Mouse (Mus musculus) adipocyte (in vitro differentiated cells): ENCODE results near the gene Gm1113.

Experiments used
- DNase-seq: peaks from one replicate; pipeline ENCODE4 v3.0.0-alpha.2; 2016; ENCODE audit warnings: low spot score

The Gm1113 gene

GRCm38 (mm10) chr9:35518169-35518568 is at the start of gene Gm1113:
Gm1113 (minus strand) TSS chr9:35518269.
- no peak for DNase-seq

GRCm38 (mm10) chr9:35564536-35565240 is 46.6 kb upstream of the Gm1113 start:
- no peak for DNase-seq

GRCm38 (mm10) chr9:35561583-35561982 is 43.5 kb upstream of the Gm1113 start:
- no peak for DNase-seq

DNA sequence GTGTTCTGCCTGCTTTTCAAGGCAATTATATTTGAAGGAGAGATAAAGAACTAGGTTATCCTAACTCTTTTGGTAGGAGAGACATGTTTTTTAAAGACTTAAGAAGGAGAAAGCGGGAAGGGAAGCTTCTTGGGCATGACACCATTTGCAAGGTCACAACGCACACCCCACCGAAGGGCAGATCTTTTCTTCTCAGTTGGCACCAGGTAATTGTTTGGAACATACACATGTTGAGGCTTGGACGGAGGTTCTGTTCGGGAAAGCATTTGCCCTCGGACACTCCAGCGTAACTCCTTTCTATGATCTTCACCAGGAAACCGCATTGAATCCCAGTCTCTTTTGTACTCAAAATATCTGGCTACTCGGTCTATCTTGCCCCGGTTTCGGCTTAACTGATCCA is 43.0 kb upstream of the Gm1113 start:
- no peak for DNase-seq

DNA sequence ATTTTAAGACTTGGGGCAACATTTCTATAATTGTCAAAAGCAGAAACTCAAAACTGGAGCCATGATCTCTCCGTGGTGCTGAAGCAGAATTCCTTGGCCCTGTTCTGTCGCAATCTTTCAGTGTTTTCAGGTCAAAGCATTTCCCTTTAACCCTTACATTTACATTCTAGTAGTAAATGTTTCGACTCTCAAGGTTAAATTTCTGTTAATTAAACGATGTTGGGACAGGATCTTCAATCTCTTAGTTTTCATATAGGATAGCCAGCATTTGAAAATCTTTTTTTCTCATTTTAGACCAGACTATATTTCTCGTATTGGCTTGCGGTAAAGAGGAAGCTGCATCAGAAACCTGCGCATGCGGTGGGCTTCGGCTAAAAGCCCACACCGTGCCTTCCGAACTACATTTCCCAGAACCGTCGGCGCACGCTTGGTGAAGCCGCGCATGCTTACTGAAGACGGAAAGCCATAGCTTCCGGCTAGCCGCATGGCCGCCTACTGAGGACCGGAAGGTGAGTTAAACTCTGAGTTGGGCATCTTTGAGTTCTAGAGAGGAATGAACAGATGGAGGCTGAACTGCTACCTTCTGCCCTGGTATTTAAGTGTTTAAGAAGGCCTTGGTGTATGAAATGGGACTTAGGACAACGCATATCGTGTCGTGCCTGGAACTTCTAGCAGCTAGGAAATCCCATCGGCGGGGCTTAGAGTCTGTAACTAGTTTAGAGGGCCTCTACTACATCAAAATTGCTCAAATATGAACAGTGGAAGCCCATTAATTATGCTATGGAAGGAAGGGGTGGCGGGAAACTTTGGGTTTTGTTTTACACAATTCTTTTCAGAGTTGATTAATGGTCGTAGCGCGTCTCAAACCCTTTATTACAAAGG is 41.2 kb upstream of the Gm1113 start:
- DNase-seq: peak; percentile 84

DNA sequence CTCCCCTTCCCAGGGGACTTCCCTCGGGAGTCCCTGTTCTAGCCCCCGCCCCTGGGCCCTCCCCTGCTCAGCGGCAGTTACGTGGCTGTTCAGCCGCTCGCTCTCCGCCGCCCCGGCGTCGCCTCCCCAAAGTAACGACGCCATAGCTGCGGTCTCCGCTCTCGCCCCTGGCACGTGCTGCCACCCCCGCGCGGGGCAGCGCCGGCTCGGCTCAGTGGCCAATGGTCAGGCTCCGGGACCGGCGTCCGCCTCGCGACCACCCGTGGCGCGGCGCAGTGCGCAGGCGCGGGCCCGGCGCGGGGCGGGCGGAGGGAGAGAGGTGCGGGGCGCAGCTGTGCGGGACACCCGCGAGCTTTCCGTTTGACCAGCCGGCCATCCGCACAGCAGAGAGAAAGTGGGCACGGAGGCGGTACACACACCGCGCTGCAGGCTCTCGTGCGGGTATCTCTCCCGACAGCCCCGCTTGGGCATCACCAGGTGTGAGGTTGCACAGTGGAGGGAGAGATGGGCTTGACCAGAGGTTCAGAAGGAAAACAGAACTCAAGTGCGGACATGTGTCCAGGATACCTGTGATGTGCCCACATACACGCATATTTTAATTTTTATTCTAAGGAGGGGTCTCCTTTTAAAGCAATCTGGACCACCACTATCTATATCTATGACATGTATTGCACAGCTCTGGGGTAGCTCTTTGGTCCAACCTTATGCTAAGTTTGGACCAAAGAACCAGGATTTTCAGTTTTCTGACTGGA is 40.4 kb upstream of the Gm1113 start, which contains the start of the genes Ddx25 and Pus3:
Ddx25 (minus strand) TSS at position 272 of the 752 bp plus-strand sequence.
Pus3 (plus strand) TSS at position 339 of the 752 bp plus-strand sequence.
- no peak for DNase-seq

- no peak for DNase-seq
These were observed 38.5 kb upstream of the Gm1113 start for GRCm38 (mm10) chr9:35556494-35557102.

DNA sequence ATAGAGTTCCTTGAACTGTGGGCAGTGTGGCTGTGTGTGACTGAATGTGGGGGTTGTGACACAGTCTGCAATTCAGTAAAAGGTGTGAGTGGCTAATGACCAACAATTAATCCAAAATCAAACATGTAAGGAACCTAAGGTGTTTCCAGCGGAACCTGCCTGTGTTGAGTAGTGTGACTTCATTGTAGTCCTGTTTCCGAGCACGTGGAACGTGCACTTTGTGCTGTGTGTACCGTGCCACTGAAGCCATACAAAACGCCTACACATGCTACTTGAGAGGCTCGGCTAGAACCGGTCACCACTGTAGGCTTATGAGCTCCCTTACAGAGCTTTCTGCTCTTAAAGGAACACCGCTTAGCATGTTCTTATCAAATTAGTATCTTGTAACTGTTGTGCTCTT is 30.4 kb upstream of the Gm1113 start:
- DNase-seq: no peak

GRCm38 (mm10) chr9:35546745-35547144 is 28.7 kb upstream of the Gm1113 start:
- no peak for DNase-seq

DNA sequence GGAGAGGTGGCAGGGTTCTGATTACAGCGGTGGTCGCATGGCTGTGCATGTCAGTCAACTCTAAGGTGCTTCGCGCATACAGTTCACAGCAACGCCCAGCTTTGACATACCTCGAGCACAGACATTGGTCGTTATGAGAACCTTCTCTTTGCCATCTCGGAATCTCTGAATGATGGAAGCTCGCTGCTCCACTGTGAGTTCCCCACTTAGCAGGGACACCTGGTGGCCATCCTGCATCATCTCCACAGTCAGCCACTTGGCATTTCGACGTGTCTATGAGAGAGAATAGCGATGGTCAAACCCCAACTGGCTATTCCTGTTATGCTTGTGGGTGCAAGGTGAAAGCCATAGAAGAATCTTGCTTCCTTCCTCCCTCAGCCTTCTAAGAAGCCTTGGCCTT is 27.6 kb upstream of the Gm1113 start:
- no peak for DNase-seq

- peak; percentile 62 for DNase-seq
These were observed 26.6 kb upstream of the Gm1113 start for GRCm38 (mm10) chr9:35544666-35545065.

GRCm38 (mm10) chr9:35543099-35543860 is 25.2 kb upstream of the Gm1113 start:
- no peak for DNase-seq

- no peak for DNase-seq
These were observed 23.9 kb upstream of the Gm1113 start for GRCm38 (mm10) chr9:35541941-35542340.

DNA sequence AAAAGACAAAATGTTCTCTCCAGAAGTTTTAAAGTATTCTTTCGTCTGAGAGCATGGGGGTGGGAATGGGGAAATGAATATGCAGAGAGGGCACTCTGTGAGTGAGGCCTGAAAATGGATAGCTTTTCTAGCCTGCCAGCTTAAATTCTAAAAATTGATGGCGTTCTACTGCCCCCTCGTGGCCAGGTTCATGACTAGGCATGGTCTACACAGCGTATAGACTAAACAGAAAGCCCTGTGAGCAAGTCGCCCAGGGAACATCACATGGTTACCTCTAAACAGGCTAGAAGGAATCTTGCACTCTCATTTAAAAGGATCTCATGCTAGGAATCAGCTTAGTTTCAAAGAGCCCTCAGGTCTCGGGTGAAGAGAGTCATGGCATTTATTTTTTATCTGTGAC is 23.4 kb upstream of the Gm1113 start:
- DNase-seq: peak; percentile 86

DNA sequence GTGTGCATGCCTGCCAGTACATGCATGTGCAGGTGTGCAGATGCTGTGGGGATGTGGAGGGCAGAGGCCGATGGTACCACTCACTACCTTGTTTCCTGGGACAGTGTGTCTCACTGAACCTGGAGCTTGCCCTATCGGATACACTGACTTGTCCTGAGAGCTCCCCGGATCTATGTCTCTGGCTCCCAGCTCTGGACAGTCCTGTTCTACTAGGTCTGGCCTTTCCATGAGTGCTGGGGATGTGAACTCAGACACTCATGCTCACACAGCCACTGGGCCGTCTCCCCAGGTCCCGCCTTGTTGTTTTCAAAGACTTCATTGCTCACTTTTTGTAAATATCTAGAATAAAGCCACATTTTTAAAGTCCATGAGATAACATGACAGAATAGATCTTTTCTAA is 23.0 kb upstream of the Gm1113 start:
- DNase-seq: no peak

- DNase-seq: no peak
These were observed 21.1 kb upstream of the Gm1113 start for GRCm38 (mm10) chr9:35539001-35539750.

GRCm38 (mm10) chr9:35535876-35536275 is 17.8 kb upstream of the Gm1113 start:
- DNase-seq: no peak

DNA sequence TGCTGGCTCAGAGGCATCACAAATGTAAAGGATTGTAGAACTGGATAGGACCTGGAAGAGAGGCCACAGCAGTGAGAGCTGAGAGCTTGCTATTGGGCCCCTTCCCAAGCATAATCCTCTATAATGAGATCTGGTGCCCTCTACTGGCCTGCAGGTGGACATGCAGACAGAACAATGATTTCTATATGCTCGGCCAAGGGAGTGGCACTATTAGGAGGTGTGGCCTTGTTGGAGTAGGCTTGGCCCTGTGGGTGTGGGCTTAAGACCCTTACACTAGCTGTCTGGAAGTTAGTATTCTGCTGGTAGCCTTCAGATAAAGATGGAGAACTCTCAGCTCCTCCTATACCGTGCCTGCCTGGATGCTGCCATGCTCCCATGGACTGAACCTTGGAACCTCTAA is 17.0 kb upstream of the Gm1113 start:
- DNase-seq: peak; percentile 80

DNA sequence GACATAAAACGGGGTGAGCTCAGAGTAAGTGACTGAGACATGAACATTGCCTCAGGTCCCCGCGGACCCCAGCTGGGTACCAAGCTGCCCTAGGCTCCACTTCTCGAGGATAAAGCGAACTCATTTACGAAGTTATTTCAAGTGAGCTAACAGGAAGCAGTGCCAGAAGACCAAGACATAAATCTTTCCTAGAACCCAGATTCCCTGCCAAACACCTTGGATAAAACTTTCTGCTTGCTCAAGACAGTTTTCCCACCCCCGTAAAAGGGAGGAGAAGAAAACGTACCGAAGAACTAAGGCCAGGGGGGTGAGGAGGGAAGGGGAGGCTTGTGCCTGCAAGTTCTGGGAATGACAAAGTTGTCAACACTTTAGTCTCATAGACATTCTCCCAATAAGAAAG is 15.2 kb upstream of the Gm1113 start:
- DNase-seq: peak; percentile 45

- no peak for DNase-seq
These were observed 11.7 kb upstream of the Gm1113 start for GRCm38 (mm10) chr9:35529796-35530195.
